Mouse (Mus musculus): Measurements from ENCODE around the gene H2afv.

DNA sequence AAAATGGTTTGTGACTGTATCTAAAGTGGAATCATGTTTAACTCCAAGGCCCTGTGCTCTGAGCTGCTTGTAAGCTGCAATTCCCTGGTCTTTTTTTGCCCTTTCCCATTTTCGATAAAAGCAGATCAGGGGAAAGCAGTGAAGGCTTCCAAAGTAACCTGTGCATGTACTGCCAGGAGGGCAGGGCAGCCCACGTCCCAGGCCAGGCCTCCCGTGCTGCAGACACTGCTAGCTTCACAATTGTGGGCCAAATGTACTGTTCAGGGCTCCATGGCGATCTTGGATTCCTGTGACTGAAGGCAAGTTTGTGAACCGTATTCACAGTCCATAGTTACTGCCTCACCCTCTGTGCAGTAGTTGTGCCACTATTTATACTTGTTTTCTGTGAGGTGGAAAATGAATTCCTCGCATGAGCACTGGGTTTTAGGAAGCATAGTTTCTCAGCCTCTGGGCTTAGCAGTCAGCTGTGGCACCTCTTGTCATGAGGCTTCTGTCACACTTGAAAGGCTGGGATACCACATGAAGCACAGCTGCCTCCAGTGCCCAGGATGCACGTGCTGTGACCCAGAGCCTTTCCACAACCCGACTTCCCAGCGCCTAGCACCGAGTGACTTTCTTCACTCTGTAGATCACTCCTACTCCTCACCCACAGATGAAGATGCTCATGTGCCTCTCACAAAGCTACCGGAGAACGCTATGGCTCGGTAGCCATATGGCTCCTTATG, 36.6 kb upstream of the H2afv start:
- TF ChIP-seq POLR2A (IDR thresholded peaks at IDR 0.05; ENCODE audit: borderline replicate concordance, low read depth, low read length): no peak
- TF ChIP-seq CTCF (IDR thresholded peaks at IDR 0.05; ENCODE audit: low read depth, low read length): no peak

All from bone marrow macrophage, adult 2 months (primary cell).